Mouse (Mus musculus) hindbrain, embryonic 16.5 days (tissue): ENCODE measurements at regions not wholly inside any gene's neighbourhood (a gene's known extent, or its start where the extent isn't known, plus 50 kb on each side); places are given as distances from the start of the nearest gene placed in this dataset.

Source experiments
- ATAC-seq: fragments of 200-750 bp; cut with Nextera tagmentation; 2 replicates; pipeline ENCODE4 v1.8.0; 2017; ENCODE audit warnings: moderate TSS enrichment, moderate library complexity
- H3K27ac ChIP-seq: fragments of 300-500 bp; sonication (generic); 2 replicates; pipeline ENCODE4 v1.5.1; 2014; ENCODE audit warnings: low read depth, mild to moderate bottlenecking, control low read depth, low read length, moderate library complexity
- H3K27me3 ChIP-seq: fragments of 300-500 bp; sonication (generic); replicated peaks from 2 replicates; pipeline ENCODE4 v1.6.1; 2014; ENCODE audit warnings: low read length; ENCODE audit not compliant: control insufficient read depth, insufficient read depth
- H3K36me3 ChIP-seq: fragments of 300-500 bp; sonication (generic); 2 replicates; pipeline ENCODE4 v1.6.1; 2014; ENCODE audit warnings: mild to moderate bottlenecking, low read length, moderate library complexity, mixed read lengths; ENCODE audit not compliant: control insufficient read depth, insufficient read depth
- H3K4me1 ChIP-seq: fragments of 300-500 bp; sonication (generic); 2 replicates; pipeline ENCODE4 v1.6.1; 2014; ENCODE audit warnings: low read depth, low read length; ENCODE audit not compliant: control insufficient read depth, insufficient read depth
- H3K4me2 ChIP-seq: fragments of 300-500 bp; sonication (generic); 2 replicates; pipeline ENCODE4 v1.6.1; 2014; ENCODE audit warnings: mild to moderate bottlenecking, low read length, control low read depth, moderate library complexity
- H3K4me3 ChIP-seq: fragments of 300-500 bp; sonication (generic); 2 replicates; pipeline ENCODE4 v1.5.1; 2014; ENCODE audit warnings: mild to moderate bottlenecking, low read length, control low read depth, moderate library complexity
- H3K9ac ChIP-seq: fragments of 300-500 bp; sonication (generic); 2 replicates; pipeline ENCODE4 v1.6.1; 2014; ENCODE audit warnings: low read depth, mild to moderate bottlenecking, control low read depth, low read length, moderate library complexity
- H3K9me3 ChIP-seq: fragments of 300-500 bp; sonication (generic); 2 replicates; pipeline ENCODE4 v1.6.1; 2014; ENCODE audit warnings: mild to moderate bottlenecking, low read length, moderate library complexity; ENCODE audit not compliant: control insufficient read depth
- WGBS: fragments of 180-500 bp; shearing (Covaris S2); extraction: QIAGEN DNeasy Blood & Tissue Kit; methylation state at CpG from one replicate; pipeline ENCODE4 v1.1.7; 2014; 5-methylcytosine and 5-hydroxymethylcytosine counted together

DNA sequence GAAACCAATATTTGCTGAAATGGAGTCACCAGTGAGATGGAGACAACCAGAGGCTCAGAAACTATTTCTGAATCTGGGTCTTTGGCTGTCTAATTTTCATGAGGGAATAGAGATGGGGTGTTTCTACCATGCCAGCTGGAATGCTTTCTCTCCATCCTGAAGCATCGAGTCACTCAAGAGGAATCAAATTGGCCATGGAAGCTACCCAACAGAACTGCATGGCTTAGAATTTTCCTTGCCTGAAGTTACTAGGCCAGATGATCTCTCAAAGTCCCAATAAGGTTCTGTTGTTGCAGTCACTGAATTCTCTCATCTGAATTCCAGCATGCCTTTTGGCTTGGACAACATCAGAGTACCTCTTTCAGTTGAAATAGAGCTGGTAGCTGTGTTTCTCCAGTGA is 2986.7 kb upstream of the 5930422O12Rik start:
- 100% methylated on average over 1 of the region's 1 CpGs for WGBS
- no peak overlapping the region for H3K27ac ChIP-seq
- H3K4me2 ChIP-seq, result no peak overlapping the region
- ATAC-seq, result no peak
- H3K27me3 ChIP-seq, result no peaks in the 10 kb centered on the region
- no peaks in the 10 kb centered on the region for H3K36me3 ChIP-seq
- no peak overlapping the region for H3K4me3 ChIP-seq
- no peaks in the 10 kb centered on the region for H3K9me3 ChIP-seq
- H3K9ac ChIP-seq, result no peak overlapping the region
- no peaks in the 10 kb centered on the region for H3K4me1 ChIP-seq

DNA sequence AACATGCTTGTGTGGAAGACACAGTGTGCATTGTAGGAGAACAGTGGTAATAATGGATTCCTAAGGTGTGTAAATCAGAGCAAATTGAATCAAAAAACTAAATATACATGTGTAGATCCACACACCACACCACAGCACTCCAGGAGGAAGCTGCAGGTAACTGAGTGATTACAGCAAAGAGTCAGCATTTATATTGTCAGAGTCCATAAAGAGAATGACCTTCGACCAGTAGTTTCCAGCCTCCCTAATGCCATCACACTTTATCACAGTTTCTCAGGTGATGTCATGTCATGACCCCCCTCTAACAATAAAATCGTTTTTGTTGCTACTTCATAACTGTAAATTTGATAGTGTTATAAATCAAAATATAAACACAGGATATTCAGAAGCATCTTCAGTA is 2984.6 kb upstream of the 5930422O12Rik start:
- H3K4me2 ChIP-seq, result no peak overlapping the region
- no peak for ATAC-seq
- H3K4me1 ChIP-seq, result no peaks in the 10 kb centered on the region
- WGBS, result 74% methylated on average over 2 of the region's 2 CpGs
- H3K9me3 ChIP-seq, result no peaks in the 10 kb centered on the region
- no peaks in the 10 kb centered on the region for H3K36me3 ChIP-seq
- H3K27ac ChIP-seq, result no peak overlapping the region
- H3K9ac ChIP-seq, result no peak overlapping the region
- no peaks in the 10 kb centered on the region for H3K27me3 ChIP-seq
- no peak overlapping the region for H3K4me3 ChIP-seq

DNA sequence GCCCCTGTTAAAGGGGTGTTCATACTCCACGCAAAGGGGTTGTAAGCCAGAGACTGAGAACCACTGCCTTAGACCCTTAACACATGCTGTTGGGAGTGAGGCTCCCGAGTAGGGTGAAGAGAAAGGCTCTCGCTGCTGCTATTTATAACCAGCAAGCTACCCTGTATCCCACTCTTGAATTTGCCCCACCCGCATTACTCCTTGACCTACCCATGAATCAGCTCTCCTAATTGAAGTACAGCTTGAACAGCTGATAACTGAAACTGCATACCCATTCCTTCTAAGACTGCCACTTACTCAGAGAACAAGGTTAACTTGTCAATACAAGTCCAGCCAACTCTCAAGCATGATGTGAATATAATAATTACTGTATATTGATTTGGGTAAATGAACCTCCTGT is 2984.2 kb upstream of the 5930422O12Rik start:
- Histone ChIP-seq H3K36me3 (no peaks in the 10 kb centered on the region), H3K4me2 (no peak overlapping the region)
- 86% methylated on average over 4 of the region's 4 CpGs for WGBS

DNA sequence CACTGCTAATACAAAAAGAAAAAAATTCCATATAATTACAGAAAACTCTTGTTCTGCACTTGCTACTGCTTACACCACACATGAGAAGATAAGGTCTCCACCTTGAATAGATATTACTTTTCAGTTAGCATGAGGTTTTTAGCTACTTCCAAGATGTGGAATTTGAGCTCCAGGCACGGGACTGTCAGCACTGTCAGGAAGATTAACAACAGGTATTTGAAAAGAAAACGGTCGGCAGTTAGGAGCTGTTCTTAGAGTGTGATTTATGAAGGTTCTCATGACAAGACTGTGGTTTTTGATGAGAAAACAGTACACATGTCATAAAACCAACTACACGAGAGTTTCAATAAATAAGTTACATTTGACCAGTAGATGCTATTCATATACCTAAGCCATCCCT is 2970.4 kb upstream of the 5930422O12Rik start:
- H3K4me3 ChIP-seq, result no peak overlapping the region
- no peak overlapping the region for H3K27ac ChIP-seq
- whole genome bisulfite sequencing, result 70% methylated on average over 4 of the region's 4 CpGs
- no peaks in the 10 kb centered on the region for H3K36me3 ChIP-seq
- H3K9ac ChIP-seq, result no peak overlapping the region
- H3K27me3 ChIP-seq, result no peaks in the 10 kb centered on the region
- no peaks in the 10 kb centered on the region for H3K4me1 ChIP-seq
- H3K4me2 ChIP-seq, result no peak overlapping the region
- no peaks in the 10 kb centered on the region for H3K9me3 ChIP-seq
- no peak for ATAC-seq

More for the DNA sequence above, 2984.2 kb upstream of the 5930422O12Rik start:
- H3K4me3 ChIP-seq, result no peak overlapping the region
- H3K4me1 ChIP-seq, result no peaks in the 10 kb centered on the region
- no peaks in the 10 kb centered on the region for H3K9me3 ChIP-seq
- H3K27ac ChIP-seq, result no peak overlapping the region
- no peaks in the 10 kb centered on the region for H3K27me3 ChIP-seq
- no peak for ATAC-seq
- no peak overlapping the region for H3K9ac ChIP-seq

DNA sequence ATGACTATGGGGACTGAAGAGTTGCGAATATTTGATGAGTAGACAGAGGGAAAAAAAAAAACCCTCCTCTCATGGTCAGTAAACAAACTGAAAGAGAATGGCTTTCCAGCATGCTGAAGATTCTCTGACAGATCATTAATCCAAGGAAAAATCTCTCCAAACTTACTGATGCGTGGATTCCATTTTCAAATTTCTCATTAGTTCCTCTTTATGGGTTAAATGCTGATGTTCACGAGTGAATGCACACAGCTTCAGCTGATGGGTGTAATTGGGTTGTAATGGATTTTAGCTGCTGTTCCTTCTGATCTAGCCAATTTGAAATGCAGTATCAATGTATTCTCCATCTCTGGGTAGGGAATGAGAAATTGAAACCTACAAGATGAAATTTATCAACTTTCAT is 2945.6 kb upstream of the 5930422O12Rik start:
- Histone ChIP-seq H3K36me3 (no peaks in the 10 kb centered on the region), H3K4me3 (no peak overlapping the region), H3K27me3 (no peaks in the 10 kb centered on the region), H3K9me3 (no peaks in the 10 kb centered on the region), H3K9ac (no peak overlapping the region), H3K27ac (no peak overlapping the region), H3K4me2 (no peak overlapping the region), H3K4me1 (no peaks in the 10 kb centered on the region)
- WGBS, result 38% methylated on average over 3 of the region's 3 CpGs
- ATAC-seq, result no peak

DNA sequence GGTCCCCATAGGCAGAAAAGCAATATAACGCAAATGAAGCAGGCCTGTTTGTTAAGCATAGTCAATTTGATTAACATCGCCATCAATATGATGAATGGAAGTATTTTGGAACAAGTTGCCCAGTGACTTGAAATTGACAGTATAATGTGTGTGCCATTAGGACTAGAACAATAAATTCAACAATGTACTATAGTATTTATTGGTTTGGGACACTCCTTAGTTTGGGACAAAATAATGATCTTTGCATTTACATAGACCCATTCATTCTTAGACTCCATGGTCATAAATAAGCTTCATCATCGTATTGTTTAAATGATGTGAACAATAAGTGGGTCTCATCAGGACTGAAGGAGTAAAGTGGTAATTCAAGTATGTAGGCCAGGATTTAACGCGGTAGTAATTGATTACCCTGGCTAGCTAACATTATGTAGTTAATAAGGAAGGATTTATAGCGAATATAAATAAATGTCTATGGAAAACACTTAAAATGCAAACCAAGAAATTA is 2933.6 kb upstream of the 5930422O12Rik start:
- no peaks in the 10 kb centered on the region for H3K36me3 ChIP-seq
- no peaks in the 10 kb centered on the region for H3K27me3 ChIP-seq
- no peak overlapping the region for H3K4me3 ChIP-seq
- WGBS, result 54% methylated on average over 6 of the region's 6 CpGs
- no peaks in the 10 kb centered on the region for H3K4me1 ChIP-seq
- no peak overlapping the region for H3K9ac ChIP-seq
- no peaks in the 10 kb centered on the region for H3K9me3 ChIP-seq
- H3K27ac ChIP-seq, result no peak overlapping the region
- no peak overlapping the region for H3K4me2 ChIP-seq
- ATAC-seq, result no peak

DNA sequence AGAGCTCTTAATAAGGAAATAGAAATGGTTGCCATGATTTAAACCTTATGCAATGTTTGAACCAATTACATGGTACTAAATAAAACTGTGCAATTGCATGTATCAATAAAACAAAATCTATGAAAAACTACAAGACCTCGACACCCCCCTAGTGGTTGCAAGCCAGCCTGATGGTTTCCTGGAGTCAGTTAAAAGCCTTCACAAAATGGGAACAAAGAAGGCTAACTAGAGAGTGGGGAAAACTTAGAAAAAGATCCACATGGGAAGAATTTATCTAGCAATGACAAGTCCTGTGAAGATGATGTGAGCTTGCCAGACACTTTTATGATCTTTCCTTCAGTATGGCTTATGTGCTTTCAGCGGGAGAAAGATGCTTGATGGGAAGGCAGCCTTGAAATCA is 2926.3 kb upstream of the 5930422O12Rik start:
- 79% methylated on average over 2 of the region's 2 CpGs for whole genome bisulfite sequencing
- Histone ChIP-seq H3K27me3 (no peaks in the 10 kb centered on the region), H3K27ac (no peak overlapping the region), H3K4me3 (no peak overlapping the region), H3K9ac (no peak overlapping the region), H3K4me1 (no peaks in the 10 kb centered on the region), H3K36me3 (no peaks in the 10 kb centered on the region), H3K9me3 (no peaks in the 10 kb centered on the region), H3K4me2 (no peak overlapping the region)
- no peak for ATAC-seq

DNA sequence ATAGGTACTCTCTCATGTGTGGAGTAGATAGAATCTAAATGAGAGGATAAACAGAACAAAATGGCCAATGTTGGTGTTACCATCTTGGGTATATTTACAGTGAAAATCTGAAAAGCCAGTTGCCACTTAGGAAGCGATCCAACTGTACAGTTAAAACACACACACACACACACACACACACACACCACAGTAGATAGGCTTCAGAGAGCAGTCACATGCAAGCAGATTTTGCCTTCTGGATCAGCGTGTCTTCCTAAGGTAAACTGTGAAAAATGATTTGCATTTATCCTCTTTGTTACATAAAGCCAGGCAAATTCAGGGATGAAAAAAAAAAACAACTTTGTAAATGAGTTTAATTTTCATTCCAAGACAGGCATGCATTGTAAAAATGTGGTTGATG is 2917.2 kb upstream of the 5930422O12Rik start:
- Histone ChIP-seq H3K9me3 (no peaks in the 10 kb centered on the region), H3K4me3 (no peak overlapping the region), H3K36me3 (no peaks in the 10 kb centered on the region), H3K27ac (no peak overlapping the region), H3K9ac (no peak overlapping the region), H3K27me3 (no peaks in the 10 kb centered on the region), H3K4me2 (no peak overlapping the region), H3K4me1 (no peaks in the 10 kb centered on the region)
- ATAC-seq, result no peak
- 90% methylated on average over 2 of the region's 2 CpGs for WGBS

DNA sequence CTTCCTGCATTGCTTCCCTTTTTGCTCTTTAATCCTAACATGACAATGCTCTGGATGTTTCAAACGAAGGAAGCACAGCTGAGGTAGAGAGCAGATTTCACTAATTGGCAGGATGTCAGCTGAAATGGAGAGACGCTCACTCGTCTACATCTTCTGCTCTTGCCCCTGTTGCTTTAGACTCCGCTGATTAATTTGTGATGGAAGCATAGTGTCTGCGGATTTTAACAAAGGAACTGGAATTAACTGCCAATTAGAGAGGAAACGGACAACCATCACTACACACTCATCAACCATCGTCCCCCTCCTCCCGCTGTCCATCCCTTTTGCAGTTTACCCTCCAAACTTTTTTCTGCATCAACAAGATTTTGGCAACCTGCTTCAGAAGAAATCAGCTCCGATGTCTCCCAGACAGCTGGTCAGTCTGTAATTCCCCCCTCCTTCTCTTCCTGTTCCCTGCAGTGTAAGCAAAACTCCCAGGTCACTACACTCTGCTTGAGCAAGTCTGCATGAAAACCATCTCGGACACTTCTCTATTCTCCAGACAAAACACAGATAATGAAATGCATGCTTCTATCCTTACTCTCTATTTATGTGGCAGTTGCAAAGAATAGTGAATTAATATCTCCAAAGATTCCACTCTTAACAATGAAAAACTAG is 2905.6 kb upstream of the 5930422O12Rik start:
- Histone ChIP-seq H3K27ac (no peak overlapping the region), H3K9ac (no peak overlapping the region), H3K36me3 (no peaks in the 10 kb centered on the region), H3K4me3 (no peak overlapping the region), H3K9me3 (no peaks in the 10 kb centered on the region), H3K27me3 (no peaks in the 10 kb centered on the region), H3K4me2 (peak overlapping the region; percentile 22), H3K4me1 (no peaks in the 10 kb centered on the region)
- 30% methylated on average over 10 of the region's 10 CpGs for WGBS
- peak; percentile 65; the same call in 1 of the 2 replicates for ATAC-seq
